Mouse (Mus musculus) liver, adult 2 months (tissue): ENCODE measurements at regions not wholly inside any gene's neighbourhood (a gene's known extent, or its start where the extent isn't known, plus 50 kb on each side); places are given as distances from the start of the nearest gene placed in this dataset.

ENCODE experiments used
- CTCF ChIP-seq: fragments of 200-500 bp; IDR thresholded peaks from 2 replicates; pipeline ENCODE4 v1.5.1; 2011; ENCODE audit warnings: low read depth, low read length, control low read depth
- POLR2A ChIP-seq: fragments of 200-500 bp; IDR thresholded peaks from 2 replicates; pipeline ENCODE4 v1.6.1; 2011; ENCODE audit warnings: low read length, control low read depth; ENCODE audit not compliant: insufficient read depth; ENCODE audit errors: extremely low read depth

- no peak for TF ChIP-seq POLR2A
- no peak for TF ChIP-seq CTCF
Observed at GRCm38 (mm10) chr13:47818924-47819564, 442.0 kb upstream of the Id4 start.
